Mouse (Mus musculus) spleen, adult 2 months (tissue): ENCODE results near the gene Mark1.

Experiments used
- CTCF ChIP-seq: fragments of 200-500 bp; IDR thresholded peaks from 2 replicates; pipeline ENCODE4 v1.5.1; 2011; ENCODE audit warnings: mild to moderate bottlenecking, inconsistent platforms; ENCODE audit not compliant: insufficient read depth, insufficient read length, insufficient replicate concordance; ENCODE audit errors: extremely low read depth
- POLR2A ChIP-seq: fragments of 200-500 bp; IDR thresholded peaks from 2 replicates; pipeline ENCODE4 v1.6.1; 2011; ENCODE audit warnings: low read depth, low read length, inconsistent platforms

GRCm38 (mm10) chr1:184951057-184951456, 48.3 kb downstream of the Mark1 start:
- TF ChIP-seq POLR2A (no peak), CTCF (no peak)
